Mouse (Mus musculus) liver, embryonic 11.5 days (tissue): ENCODE data around the gene Sema4c. TPM values are rescaled to one million over a fixed set of nuclear protein-coding genes. Genes with fewer than 3 reads are reported as not detected.

Experiments used
- ATAC-seq: fragments of 200-750 bp; cut with Nextera tagmentation; replicated peaks from 2 replicates; pipeline ENCODE4 v1.8.0; 2017; ENCODE audit warnings: moderate number of reproducible peaks, mild to moderate bottlenecking, moderate TSS enrichment, moderate library complexity; ENCODE audit not compliant: low FRiP score
- DNase-seq: peaks from one replicate; pipeline ENCODE4 v3.0.0-alpha.2; 2017; ENCODE audit warnings: low spot score
- H3K27ac ChIP-seq: fragments of 300-500 bp; sonication (generic); 2 replicates; pipeline ENCODE4 v1.5.1; 2014; ENCODE audit warnings: mild to moderate bottlenecking, low read depth, low read length, control low read depth
- H3K27me3 ChIP-seq: fragments of 300-500 bp; sonication (generic); replicated peaks from 2 replicates; pipeline ENCODE4 v1.6.1; 2014; ENCODE audit warnings: low read length, mixed read lengths; ENCODE audit not compliant: control insufficient read depth, insufficient read depth
- H3K36me3 ChIP-seq: fragments of 300-500 bp; sonication (generic); 2 replicates; pipeline ENCODE4 v1.6.1; 2014; ENCODE audit warnings: mild to moderate bottlenecking, low read length, moderate library complexity, mixed read lengths; ENCODE audit not compliant: control insufficient read depth, insufficient read depth
- H3K4me1 ChIP-seq: fragments of 300-500 bp; sonication (generic); replicated peaks from 2 replicates; pipeline ENCODE4 v1.6.1; 2014; ENCODE audit warnings: low read length, mixed read lengths; ENCODE audit not compliant: control insufficient read depth, insufficient read depth
- H3K4me2 ChIP-seq: fragments of 300-500 bp; sonication (generic); 2 replicates; pipeline ENCODE4 v1.6.1; 2014; ENCODE audit warnings: mild to moderate bottlenecking, control low read depth, moderate library complexity
- H3K4me3 ChIP-seq: fragments of 300-500 bp; sonication (generic); 2 replicates; pipeline ENCODE4 v1.5.1; 2014; ENCODE audit warnings: low read depth, low read length, control low read depth
- H3K9ac ChIP-seq: fragments of 300-500 bp; sonication (generic); 2 replicates; pipeline ENCODE4 v1.6.1; 2014; ENCODE audit warnings: low read depth, low read length, control low read depth
- H3K9me3 ChIP-seq: fragments of 300-500 bp; sonication (generic); 2 replicates; pipeline ENCODE4 v1.6.1; 2016; ENCODE audit warnings: low read length, inconsistent platforms, mixed read lengths; ENCODE audit not compliant: control insufficient read depth
- WGBS: fragments of 180-500 bp; shearing (Covaris S2); extraction: QIAGEN DNeasy Blood & Tissue Kit; methylation state at CpG from one replicate; pipeline ENCODE4 v1.1.7; 2014; 5-methylcytosine and 5-hydroxymethylcytosine counted together
- polyA plus RNA-seq: library from polyadenylated mRNA; unstranded; fragments of >200 nt; fragmentation: Nextera tagmentation; extraction: Ambion mirVana; gene quantifications from 2 replicates; pipeline ENCODE4 v1.2.1, GENCODE M21; 2014

Gene Sema4c
- polyA plus RNA-seq, 1 experiment from 2014 or later, result 0.77 TPM

DNA sequence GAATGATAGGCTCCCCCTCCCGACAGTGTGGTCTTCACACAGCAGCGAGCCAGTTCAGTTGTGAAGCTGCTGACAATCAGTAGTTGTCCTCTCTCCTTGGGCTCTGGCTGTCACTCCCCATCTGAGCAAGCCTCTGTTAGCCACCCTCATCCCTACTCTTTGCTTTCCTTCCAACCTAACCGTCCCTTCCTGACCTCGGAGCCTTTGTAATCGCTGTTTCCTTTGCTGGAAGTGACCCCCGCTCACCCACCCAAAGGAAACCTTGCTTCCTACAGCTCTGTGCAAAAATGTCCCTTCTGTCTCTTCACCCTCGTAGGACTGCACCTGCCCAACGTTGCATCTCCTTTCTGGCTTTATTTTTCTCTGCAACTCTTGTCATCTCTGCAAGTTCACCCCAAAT, 24.1 kb upstream of the Sema4c start:
- H3K27ac ChIP-seq, result no peak overlapping the region
- H3K4me2 ChIP-seq, result no peak overlapping the region
- 65% methylated on average over 8 of the region's 8 CpGs for WGBS
- no peak overlapping the region for H3K4me3 ChIP-seq
- no peak overlapping the region for H3K9ac ChIP-seq
- H3K4me1 ChIP-seq, result peaks cover 26% of the 10 kb centered on the region
- H3K27me3 ChIP-seq, result peaks cover 5% of the 10 kb centered on the region
- H3K9me3 ChIP-seq, result no peaks in the 10 kb centered on the region
- ATAC-seq, result no peak
- H3K36me3 ChIP-seq, result no peaks in the 10 kb centered on the region
- DNase-seq, result no peak

DNA sequence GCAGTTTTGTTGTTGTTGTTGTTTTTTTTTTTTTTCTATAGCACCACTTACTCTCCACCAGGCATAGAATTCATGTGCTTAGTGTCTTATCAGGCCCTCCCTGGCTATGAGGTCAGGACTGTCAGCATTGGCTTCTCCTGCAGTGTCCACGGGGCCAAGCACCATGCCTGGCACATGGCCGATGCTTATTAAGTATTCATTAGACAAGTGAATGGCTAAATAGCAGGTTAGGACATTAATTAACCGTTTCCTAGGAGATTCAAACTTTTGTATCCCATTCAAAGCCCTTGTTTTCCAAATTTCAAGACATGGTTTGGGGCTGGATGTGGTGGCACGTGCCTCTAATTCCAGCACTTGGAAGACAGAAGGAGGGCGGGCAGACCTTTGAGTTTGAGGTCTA, 23.1 kb upstream of the Sema4c start:
- H3K4me1 ChIP-seq, result peaks cover 31% of the 10 kb centered on the region
- peak overlapping the region; percentile 84 for H3K27ac ChIP-seq
- 0 out of 2 replicates have a peak overlapping the region, but pooled peaks have one; percentile 35 for H3K9ac ChIP-seq
- H3K9me3 ChIP-seq, result no peaks in the 10 kb centered on the region
- no peak overlapping the region for H3K4me3 ChIP-seq
- peaks cover 5% of the 10 kb centered on the region for H3K27me3 ChIP-seq
- H3K4me2 ChIP-seq, result peak overlapping the region; percentile 70
- ATAC-seq (no peak), DNase-seq (no peak)
- no peaks in the 10 kb centered on the region for H3K36me3 ChIP-seq
- WGBS, result 72% methylated on average over 5 of the region's 5 CpGs

DNA sequence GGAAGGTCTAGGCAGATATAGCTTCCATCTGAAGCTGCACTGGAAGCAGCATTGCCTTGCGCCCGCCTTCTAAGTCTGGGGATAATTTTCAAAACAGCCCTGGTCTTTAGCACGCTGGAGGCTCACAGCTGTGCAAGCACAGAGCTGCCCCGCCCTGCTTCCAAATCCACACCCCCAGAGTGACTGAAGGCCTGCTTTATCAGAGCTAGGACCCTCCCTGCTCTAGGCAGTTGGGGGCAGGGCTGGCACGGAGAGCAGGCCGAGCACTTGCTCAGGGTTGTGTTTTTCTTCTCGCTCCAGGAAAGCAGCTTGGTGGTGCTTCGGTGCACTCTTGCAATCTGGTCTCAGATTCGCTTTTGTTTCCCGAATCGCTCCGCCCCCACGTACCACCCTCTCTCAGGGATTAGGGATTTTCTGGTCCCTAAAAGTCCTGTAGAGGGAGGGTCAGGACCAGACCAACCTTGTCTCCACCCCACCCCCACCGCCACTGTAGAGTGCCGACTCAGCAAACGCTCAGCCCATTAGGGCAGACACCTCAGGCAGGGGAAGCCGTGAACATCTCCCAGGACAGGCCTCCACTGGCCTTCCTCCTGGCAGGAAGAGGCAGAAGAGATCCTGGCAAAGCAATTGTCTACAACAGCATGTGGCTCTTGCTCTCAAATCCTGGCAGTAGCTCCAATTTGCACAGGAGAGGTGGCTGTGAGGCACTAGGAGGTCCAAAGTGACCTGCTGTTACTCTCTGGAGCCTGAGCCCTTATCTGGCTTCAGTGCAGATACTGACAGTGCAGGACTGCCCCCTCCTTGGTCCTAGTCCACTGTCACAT, 22.4 kb upstream of the Sema4c start:
- peak; percentile 74 for DNase-seq
- ATAC-seq, result peak; percentile 96
- Histone ChIP-seq H3K9ac (peak overlapping the region; percentile 35; the same call in 1 of the 2 replicates), H3K4me1 (peaks cover 30% of the 10 kb centered on the region), H3K27me3 (peaks cover 5% of the 10 kb centered on the region), H3K4me3 (peak overlapping the region; percentile 36), H3K9me3 (no peaks in the 10 kb centered on the region), H3K27ac (peak overlapping the region; percentile 84), H3K4me2 (peak overlapping the region; percentile 70), H3K36me3 (no peaks in the 10 kb centered on the region)
- WGBS, result 2% methylated on average over 17 of the region's 17 CpGs

DNA sequence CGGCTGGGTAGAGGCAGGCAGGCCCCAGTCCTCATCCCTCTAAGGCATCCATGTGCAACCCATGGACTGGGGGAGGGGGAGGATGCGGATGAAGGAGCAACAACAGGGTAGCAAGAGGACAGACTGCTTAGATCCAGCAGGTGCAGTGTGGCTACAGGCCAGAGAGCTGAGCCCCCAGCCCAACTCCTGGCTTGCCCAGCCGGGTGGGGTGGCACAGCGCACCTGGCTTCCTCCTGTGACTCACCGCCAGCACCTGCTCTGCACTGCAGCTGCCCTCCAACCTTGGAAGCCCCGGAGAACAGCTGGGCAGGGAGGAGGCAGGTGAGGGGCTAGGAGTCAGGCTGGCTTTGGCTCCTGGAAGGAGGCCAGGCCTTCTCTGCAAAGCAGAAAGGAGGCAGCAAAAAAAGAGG, 21.8 kb upstream of the Sema4c start:
- 54% methylated on average over 6 of the region's 6 CpGs for WGBS
- H3K27me3 ChIP-seq, result peaks cover 5% of the 10 kb centered on the region
- peaks cover 32% of the 10 kb centered on the region for H3K4me1 ChIP-seq
- peak overlapping the region; percentile 70 for H3K4me2 ChIP-seq
- DNase-seq, result no peak
- H3K4me3 ChIP-seq, result peak overlapping the region; percentile 36
- peak; percentile 16; the same call in 1 of the 2 replicates for ATAC-seq
- H3K9me3 ChIP-seq, result no peaks in the 10 kb centered on the region
- H3K36me3 ChIP-seq, result no peaks in the 10 kb centered on the region
- peak overlapping the region; percentile 50; the same call in 1 of the 2 replicates for H3K27ac ChIP-seq
- H3K9ac ChIP-seq, result 0 out of 2 replicates have a peak overlapping the region, but pooled peaks have one; percentile 17

DNA sequence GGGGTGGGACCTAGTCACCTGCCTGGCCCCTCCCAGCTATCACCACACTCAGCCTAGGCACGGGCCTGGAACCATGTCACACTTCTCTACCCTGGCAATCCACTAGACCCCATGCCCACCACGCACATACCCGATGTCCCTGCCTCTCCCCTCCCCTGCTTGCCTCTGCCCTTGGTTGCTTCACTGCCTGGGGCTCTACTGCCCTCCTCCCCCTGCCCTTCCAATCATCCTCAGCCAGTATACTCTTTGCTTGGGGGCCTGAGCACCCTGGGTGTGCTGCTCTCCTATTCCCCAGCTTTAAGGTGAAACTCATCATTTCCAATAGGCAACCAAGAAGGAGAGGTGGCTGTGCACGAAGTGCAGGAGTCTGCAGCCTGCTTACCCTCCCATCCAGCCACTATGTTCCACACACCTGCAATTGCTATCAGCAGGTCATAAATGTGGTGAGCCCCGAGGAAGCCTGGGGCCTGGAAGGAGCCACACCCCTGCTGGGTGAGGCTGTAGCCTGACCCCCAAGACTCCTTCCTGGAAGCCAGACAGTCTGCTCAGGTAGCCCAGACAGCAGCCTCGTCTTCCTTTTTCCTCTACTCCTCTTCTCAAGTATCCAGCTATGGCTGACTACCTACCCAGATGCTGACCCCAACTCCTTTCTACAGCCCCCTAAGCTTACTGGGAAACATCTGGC, 19.0 kb upstream of the Sema4c start:
- 57% methylated on average over 6 of the region's 6 CpGs for WGBS
- H3K9ac ChIP-seq, result no peak overlapping the region
- ATAC-seq, result no peak
- H3K4me1 ChIP-seq, result peaks cover 30% of the 10 kb centered on the region
- H3K27me3 ChIP-seq, result peaks cover 5% of the 10 kb centered on the region; the same call in 1 of the 2 replicates
- H3K4me2 ChIP-seq, result no peak overlapping the region
- H3K4me3 ChIP-seq, result no peak overlapping the region
- no peaks in the 10 kb centered on the region for H3K36me3 ChIP-seq
- no peak overlapping the region for H3K27ac ChIP-seq
- no peak for DNase-seq
- no peaks in the 10 kb centered on the region for H3K9me3 ChIP-seq

- H3K9ac ChIP-seq, result no peak overlapping the region
- ATAC-seq, result no peak
These were observed 17.2 kb upstream of the Sema4c start for GRCm38 (mm10) chr1:36575347-36575746.

DNA sequence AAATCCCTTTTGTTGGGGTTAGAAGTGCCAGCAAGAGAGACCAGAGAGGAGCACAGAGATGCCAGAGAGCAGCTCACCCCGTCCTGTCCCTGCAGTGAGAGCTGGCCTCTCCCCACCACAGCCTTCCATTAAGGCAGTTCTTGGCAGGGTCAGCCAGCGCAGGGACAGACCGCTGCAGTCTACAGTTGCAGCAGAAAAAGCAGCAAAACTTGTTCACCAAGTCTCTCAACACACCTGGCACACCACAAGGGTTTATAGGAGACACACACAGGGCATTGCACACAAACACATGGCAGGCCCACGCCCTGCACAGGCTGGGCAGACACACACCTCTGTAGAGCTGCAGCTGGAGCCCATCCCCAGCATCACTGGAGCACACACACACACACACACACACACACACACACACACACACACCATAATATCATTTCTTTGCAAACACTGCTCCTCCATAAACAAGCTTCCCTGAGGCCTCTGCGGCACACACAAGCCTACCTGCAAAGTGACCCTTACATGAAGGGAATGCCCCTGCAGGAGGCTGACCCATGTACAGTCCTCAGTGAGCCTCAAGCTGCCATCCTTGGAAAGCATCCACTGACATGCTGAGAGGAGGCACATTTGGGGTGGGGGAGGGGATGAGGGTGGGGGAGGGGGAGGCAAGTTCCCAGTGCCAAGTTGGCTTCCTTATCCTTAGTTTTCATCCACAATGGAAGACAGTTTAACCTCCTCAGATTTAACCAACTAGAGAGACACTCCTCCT, 16.2 kb upstream of the Sema4c start:
- DNase-seq (no peak), ATAC-seq (no peak)
- H3K27ac ChIP-seq, result no peak overlapping the region
- H3K36me3 ChIP-seq, result no peaks in the 10 kb centered on the region
- no peaks in the 10 kb centered on the region for H3K9me3 ChIP-seq
- no peak overlapping the region for H3K9ac ChIP-seq
- no peak overlapping the region for H3K4me3 ChIP-seq
- WGBS, result 83% methylated on average over 5 of the region's 5 CpGs
- no peak overlapping the region for H3K4me2 ChIP-seq
- H3K27me3 ChIP-seq, result 0 out of 2 replicates have a peak, but pooled peaks cover 2% of the 10 kb centered on the region
- H3K4me1 ChIP-seq, result peaks cover 21% of the 10 kb centered on the region

More at GRCm38 (mm10) chr1:36575347-36575746, 17.2 kb upstream of the Sema4c start:
- H3K27ac ChIP-seq, result no peak overlapping the region
- peaks cover 26% of the 10 kb centered on the region for H3K4me1 ChIP-seq
- 0 out of 2 replicates have a peak, but pooled peaks cover 2% of the 10 kb centered on the region for H3K27me3 ChIP-seq
- no peaks in the 10 kb centered on the region for H3K9me3 ChIP-seq
- H3K4me3 ChIP-seq, result no peak overlapping the region
- no peaks in the 10 kb centered on the region for H3K36me3 ChIP-seq
- no peak for DNase-seq
- 61% methylated on average over 6 of the region's 6 CpGs for WGBS
- H3K4me2 ChIP-seq, result no peak overlapping the region

DNA sequence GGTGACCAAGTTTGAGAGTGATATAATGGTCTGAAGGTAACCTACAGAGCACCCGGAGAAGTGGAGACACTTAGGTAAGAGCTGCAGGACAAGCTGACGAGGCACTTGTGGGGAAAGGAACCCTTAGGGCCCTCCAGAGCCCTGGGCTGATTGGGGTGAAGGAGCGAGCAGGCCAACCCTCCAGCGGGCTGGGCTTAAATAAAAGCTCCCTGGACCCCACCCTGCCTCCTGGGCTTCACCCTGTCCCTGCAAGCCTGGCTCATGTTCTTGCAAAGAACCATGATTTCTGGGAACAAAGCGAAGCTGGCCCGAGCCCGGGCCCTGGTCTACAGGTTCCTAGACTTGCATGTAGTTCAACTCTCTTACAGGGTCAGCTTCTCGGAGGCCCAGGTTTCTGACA, 15.4 kb upstream of the Sema4c start:
- Histone ChIP-seq H3K4me3 (no peak overlapping the region), H3K4me1 (peaks cover 21% of the 10 kb centered on the region), H3K36me3 (no peaks in the 10 kb centered on the region), H3K9me3 (no peaks in the 10 kb centered on the region), H3K27ac (no peak overlapping the region), H3K9ac (no peak overlapping the region), H3K27me3 (0 out of 2 replicates have a peak, but pooled peaks cover 2% of the 10 kb centered on the region), H3K4me2 (no peak overlapping the region)
- DNase-seq (no peak), ATAC-seq (no peak)
- 85% methylated on average over 8 of the region's 8 CpGs for WGBS
